Mouse (Mus musculus): ENCODE results near the gene Arsb. TPM values are rescaled to one million over a fixed set of nuclear protein-coding genes. Genes with fewer than 3 reads are reported as not detected.

Arsb gene
- polyA plus RNA-seq (2017; shearing (Covaris generic)) = 1 to 10 TPM; 6.9 to 8.0 TPM

DNA sequence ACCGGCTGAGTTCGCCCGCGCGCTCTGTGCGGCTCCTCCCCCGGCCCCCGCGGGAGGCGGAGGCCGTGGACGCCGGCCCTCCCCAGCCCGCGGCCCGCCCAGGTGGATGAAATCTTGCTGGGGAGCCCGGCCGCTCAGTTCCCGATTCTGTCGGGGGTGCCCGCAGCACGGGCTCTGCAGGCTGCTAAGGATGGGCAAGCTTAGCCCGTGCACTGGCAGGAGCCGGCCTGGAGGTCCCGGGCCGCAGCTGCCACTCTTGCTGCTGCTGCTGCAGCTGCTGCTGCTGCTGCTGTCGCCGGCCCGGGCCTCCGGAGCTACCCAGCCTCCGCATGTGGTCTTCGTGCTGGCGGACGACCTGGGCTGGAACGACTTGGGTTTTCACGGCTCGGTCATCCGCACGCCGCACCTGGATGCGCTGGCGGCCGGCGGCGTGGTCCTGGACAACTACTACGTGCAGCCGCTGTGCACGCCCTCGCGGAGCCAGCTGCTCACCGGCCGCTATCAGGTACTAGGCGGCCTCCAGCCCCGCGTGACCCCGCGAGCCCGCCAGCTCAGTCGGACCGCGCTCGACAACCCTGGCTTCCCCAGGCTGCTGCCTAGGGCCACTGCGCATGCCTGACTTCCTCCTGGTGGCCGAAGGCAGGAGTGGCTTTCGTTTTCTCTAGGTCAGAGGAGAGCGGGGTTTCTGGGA, at the start of gene Arsb:
Arsb (plus strand) TSS at position 43 of the 691 bp plus-strand sequence.
- ATAC-seq = peak; percentile 76

GRCm38 (mm10) chr13:93721916-93722315, 49.5 kb upstream of the Arsb start:
- ATAC-seq = no peak

GRCm38 (mm10) chr13:93723455-93723854, 48.0 kb upstream of the Arsb start:
- no peak for ATAC-seq

GRCm38 (mm10) chr13:93724206-93724605, 47.2 kb upstream of the Arsb start:
- ATAC-seq = peak; percentile 52

DNA sequence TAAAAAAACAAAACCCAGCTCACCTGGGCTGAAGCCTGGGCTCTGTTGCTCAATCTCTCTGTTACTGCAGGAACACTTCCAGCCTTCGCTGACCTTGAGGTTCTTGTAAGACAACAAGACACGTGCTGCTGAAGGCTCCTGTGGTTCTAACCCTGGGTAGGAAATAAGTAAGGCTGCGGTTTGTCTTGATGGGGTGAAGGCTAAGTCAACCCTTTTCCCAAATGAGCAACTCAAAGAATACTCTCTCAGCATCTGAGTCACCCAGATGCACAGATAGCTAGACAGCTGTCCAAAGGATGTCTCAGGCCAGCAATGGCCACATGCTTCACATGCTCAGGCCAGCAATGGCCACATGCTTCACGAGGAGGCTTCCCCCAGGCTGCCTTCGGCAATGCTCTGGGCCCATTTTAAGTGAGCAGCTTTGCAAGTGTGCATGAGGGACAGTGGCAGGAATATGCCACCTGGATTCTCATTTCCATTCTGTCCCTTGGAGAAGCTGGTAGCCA, 36.2 kb upstream of the Arsb start:
- no peak for ATAC-seq

DNA sequence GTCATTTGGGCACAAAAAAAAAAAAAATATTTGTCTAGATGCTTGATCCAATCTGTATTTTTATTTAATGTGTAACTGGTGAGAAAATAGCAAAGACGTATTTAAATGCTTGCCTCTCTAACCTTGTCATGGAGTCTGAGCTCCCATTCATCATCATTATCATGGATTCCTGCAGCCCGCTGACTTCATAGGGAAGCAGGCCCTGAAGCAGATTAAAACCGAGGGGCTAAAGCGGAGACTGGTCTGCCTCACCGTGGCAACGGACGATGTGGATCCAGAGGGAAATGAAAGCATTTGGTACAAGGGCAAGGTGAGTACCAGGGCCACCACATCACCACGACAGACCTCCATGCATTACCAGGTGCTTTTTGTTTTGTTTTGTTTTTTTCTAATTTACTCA, 27.3 kb upstream of the Arsb start:
- no peak for ATAC-seq

- ATAC-seq = no peak
Observed at GRCm38 (mm10) chr13:93752597-93753400, 18.6 kb upstream of the Arsb start.

- ATAC-seq = no peak
Observed at GRCm38 (mm10) chr13:93755084-93755483, 16.3 kb upstream of the Arsb start.

DNA sequence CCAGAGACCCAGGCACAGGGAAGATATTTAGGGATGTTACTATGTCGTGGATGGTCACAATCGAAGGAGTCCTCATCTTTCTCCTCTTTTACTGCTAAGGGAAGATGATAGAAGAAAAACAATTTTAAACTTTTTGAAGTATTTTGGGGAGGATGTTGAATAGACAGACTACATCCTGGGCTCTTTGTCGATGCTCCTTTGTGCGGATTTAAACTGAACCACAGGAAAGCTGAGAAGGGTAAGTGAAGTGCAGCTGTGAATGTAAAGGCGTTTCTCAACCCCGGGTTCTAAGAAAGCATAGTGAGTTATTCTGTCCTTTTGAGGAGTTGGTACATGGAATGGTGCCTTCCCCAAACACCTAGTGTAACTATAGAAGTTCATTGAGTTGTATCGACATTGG, 14.8 kb upstream of the Arsb start:
- no peak for ATAC-seq

DNA sequence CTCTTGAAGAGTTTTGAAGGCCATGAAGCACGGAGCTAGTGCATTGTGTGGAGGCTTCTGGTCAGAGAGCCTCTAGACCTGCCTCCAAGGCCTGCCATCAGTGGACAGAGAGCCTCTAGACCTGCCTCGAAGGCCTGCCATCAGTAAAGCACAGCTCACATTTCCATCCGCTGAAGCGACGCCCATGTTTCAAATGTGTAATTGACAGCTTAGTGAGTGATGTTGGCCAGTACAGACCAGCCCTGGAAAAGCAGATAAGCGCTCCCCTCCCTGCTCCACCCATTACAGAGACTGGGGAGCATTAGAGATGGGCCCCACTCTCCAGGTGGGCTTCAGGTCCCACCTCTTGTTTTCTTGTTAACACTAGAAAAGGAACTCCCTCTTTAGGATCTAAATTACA, 13.9 kb upstream of the Arsb start:
- ATAC-seq = no peak

DNA sequence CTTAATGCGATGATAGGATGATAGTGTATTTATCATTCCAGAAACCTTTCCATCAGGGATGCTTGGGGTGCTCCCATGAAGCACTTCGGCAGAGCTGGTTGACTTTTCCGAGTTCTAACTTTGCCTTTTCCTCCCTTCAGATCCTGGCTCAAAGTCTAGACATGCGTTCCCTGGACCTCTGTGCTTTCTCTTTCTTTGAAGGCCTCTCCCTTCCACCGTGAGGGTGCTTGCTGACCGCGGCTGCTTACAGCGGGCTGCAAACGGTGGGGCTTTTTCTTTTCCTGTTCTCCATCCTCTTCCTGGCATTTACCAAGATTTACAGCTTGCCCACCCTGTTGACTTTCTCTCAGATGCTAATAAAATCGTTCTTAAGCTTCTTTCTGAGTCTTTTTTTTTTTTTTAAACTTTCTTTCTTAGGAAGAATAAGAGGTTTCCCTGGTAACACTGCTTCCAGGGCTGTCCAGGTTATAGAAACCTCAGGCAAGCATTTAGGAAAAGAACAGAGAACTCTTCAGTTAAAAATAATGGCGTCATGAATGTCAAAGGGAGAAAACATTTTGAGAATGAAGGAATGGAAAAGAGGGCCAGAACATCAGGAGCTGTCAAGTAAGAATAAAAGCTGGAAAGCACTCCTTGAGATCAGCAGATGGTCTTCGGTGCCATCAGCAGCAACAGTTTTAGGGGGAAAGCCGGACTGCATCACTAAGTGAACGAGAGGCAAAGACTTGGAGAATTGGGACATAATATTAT, 13.1 kb upstream of the Arsb start:
- ATAC-seq = no peak

DNA sequence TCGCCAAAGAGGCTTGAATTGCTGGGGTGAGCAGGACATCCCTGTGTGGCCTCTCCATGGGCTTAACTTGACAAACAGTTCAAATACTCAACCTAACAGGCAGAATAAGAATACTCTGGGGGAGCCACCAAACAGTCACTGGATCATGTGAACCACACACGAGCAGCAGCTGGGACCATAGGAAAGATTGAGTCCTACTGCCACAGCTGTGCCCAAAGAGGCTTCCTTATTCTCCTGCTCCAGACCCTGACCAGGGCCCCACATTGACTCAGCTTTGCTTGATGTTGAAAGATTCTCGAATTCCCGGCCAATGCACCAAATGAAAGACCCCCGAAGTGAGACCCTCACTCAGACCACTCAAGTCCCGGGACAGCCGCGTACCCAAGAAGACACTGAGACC, 9.6 kb upstream of the Arsb start:
- no peak for ATAC-seq

- ATAC-seq = peak; percentile 95
Observed at GRCm38 (mm10) chr13:93762879-93763278, 8.6 kb upstream of the Arsb start.

DNA sequence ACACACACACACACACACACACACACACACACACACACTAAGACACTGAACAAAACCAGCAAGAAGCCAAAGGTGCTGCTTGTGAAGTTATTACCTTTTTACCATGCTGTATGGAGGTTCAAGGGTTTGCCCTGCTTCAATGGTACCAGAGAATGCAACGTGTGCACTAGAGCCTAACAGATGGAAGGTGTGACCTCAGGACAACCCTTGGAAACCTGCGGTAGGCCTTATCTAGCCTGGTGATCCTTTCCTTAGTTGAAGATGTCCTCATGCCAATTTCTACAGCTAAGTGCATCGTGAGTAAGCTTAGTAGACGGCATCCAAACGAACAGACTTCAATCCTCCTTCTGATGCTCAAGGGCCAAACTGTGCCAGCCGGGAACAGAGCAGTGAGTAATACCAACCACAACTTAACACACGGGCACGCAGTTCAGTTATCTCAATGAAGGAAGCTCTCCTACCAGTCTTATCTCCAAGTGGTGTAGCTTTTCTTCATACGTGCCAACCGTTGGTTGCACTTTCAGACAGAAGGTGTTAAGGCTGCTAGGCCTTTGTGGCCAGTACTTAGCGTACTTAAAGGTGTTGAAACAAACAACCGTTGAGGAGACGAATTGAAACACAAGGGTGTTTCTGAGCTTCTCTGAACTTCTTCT, 7.0 kb upstream of the Arsb start:
- ATAC-seq = no peak

- peak; percentile 74 for ATAC-seq
Observed at GRCm38 (mm10) chr13:93771031-93771587, 321 bp upstream of the Arsb start.

GRCm38 (mm10) chr13:93772279-93772636, 828 bp downstream of the Arsb start:
- ATAC-seq = no peak

DNA sequence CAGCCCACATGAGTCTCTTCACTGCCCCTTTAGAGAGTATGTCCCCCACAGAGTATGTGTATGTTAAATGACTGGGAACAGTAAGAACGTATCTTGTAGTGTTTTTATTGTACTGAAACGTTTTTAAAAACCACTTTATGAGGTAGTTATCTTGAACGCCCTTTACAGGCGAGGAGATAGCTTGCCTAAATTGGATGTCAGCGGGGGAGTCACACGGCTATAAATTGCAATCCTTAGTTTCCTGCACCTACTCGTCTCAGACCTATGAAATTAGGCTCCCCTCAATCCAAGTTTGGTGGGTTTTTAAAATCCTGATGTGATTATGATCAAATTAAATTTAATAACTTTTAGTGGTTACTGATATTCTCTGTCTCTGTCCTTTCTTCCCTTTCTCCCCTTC, 1.4 kb downstream of the Arsb start:
- no peak for ATAC-seq

GRCm38 (mm10) chr13:93773704-93774315, 2.4 kb downstream of the Arsb start:
- ATAC-seq = no peak

- ATAC-seq = no peak
Observed at GRCm38 (mm10) chr13:93782823-93783222, 11.4 kb downstream of the Arsb start.

- ATAC-seq = peak; percentile 74
Observed at GRCm38 (mm10) chr13:93785329-93785728, 13.9 kb downstream of the Arsb start.

GRCm38 (mm10) chr13:93786051-93786450, 14.6 kb downstream of the Arsb start:
- no peak for ATAC-seq

DNA sequence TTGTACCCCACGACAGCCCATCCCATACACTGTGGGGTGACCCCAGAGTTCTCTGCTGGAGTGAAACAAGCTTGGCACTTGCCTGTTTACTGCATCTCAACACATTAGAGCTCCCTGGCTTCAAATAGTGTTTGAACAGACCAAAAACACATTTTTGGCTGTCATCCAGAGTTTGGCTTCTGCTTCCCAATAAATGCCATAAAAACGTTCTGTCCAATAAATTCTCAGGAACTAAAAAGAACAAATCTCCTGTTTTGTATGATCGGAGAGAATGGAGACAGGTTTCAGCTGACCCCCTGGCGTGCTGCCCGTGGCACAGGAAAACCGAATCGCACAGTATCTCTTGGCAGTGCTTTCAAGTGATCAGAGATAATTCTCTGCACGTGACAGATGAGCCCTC, 16.2 kb downstream of the Arsb start:
- no peak for ATAC-seq
